Mouse (Mus musculus): ENCODE results near the gene Hoxc5.

- TF ChIP-seq CTCF (IDR thresholded peaks at IDR 0.05; ENCODE audit: low read depth) = no peak
- no peak for TF ChIP-seq EP300 (IDR thresholded peaks at IDR 0.05; ENCODE audit: low read depth)
These were observed 53.7 kb downstream of the Hoxc5 start for GRCm38 (mm10) chr15:103020899-103021418.
